Mouse (Mus musculus) spleen, adult 18-20 months (tissue): ENCODE data around the gene Mab21l2.
A peak's percentile ranks its signal among the peaks of the same experiment; 100 is the strongest.

ENCODE experiments used
- DNase-seq, 2 experiments: peaks; one replicate each; pipeline ENCODE4 v3.0.0; 2022; ENCODE audit warnings: mixed read lengths in 2 of 2

Gene Mab21l2

DNA sequence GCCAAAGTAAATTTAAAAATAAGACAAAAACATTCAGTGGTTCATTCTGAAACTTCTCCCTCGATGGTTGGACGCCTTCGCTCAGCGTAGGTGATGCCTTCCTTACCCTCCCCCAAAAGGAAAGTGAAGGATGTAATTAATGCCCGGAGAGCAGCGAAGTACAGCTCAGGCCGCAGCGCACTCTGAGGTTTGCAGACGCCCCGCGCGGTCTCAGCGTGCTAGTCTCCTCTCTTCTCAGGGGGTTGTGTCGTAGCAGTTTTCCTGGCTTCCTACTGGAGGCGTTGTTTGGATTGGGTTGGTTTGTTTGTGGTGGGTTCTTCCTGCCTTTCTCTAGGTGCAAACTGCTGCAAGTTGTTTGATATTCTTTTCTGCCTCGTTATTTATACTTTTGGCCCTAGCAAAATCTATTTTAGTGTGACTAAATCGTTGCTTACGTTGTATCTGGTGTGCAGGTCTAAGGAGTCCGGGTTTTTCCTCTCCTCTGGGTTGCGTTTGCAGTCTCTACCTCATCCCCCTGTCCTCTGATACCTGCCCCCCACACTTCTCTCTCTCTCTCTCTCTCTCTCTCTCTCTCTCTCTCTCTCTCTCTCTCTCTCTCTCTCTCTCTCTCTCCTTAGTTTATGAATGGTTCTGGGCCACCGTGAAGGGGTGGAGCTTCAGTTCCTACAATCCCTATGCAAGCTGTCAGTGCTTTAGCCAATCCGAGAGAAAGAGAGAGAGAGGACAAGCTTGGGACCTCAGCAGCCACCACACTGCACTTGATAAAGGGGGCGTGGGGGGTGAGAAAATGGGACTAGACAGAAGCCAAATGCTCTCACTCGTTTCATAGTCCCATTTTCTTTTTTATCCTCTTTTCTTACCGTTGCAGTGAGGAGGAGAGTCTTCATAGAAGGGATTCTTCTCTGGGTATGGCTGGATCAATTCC lies at the start of gene Mab21l2:
TSS of gene Mab21l2 (minus strand) at position 539 of the 925 bp plus-strand sequence.
- no peak for DNase-seq

DNA sequence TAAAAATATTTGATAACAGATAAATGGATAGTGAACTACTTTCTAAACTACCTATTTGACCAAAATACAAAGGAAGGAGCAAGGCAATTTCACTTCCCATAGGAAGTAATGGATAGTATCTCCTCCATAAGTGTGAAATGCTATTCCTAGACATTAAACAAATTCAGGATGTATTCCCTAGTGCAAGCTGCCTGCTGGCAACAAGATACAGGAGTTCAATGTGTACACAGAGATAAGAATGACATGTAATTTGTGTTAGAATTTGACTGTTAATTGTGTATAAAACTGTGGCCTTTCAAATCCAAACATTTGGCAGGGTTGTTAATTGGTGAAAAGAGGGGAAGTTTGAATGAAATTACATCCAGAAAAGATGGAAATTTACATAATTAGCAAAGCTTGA lies 26.9 kb upstream of the Mab21l2 start:
- DNase-seq = no peak

DNA sequence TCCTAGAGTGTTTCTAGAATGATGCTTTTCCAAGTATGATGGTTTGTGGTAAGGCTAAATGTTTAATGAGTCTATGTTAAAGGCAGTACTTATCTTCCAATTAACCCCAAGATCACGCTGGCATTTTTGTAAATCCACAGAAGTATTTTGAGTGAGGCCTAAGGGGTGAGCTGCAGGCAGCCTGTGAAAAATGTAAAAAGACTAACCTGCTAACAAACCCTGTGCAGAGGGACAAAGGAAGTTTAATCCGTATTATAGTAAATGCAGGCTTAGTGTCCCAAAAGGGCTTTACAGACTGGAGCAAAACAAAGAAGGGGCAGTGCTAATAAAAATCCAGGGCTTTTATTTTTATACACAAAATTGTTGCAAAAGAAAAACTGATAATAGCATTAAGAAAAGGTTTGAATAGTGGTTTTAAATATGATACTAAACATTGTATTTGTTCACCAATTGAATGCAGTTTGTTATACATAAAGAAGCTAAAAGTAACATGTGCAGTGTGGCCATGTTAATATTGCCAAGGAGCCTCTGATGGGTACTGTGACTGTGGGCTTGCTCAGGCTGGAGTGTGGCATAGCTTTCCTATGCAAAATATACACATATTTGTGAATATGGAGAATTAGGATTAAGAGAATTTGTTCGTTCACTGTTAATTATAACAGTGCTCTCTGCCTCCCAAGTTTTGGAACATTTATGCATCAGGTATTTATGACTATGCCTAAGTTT lies 24.3 kb upstream of the Mab21l2 start:
- no peak for DNase-seq

DNA sequence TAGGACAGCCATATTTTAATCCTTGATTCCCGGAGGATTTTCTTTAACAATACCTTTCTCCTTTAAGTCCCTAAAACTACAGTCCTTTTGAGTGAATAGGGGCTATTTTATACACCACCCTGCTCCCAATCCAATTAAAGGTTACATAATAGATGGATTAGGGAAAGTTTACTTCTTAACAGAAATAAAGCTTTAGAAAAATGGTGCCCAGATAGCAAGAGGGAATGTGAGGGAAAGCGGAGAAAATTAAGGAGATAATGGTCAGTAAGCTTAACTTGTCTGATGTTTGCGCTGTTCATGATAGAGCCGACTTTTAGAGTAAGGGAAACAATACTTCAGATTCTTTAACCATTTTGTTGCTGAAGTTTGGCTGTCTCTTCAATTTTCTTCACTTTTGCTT lies 23.1 kb upstream of the Mab21l2 start:
- DNase-seq = no peak

DNA sequence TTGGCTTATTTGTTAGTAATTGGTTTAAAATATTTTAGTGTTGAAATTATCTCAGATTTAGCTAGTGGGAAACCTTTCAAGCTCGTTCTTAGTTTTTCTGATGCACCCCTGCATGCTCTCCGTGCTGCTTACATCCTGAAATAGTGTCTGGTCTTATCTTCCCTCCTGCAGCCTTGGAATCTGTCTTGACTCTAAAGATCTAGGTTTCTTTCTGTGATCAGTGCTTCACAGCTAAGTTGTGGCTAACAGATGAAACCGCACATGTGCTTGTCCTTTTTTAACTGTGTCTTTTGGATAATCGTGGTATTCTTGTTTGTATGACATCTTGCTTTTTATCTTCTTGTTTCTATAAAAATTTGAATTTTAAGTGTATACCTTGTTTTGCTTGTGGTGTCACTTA lies 18.9 kb upstream of the Mab21l2 start:
- DNase-seq = no peak

DNA sequence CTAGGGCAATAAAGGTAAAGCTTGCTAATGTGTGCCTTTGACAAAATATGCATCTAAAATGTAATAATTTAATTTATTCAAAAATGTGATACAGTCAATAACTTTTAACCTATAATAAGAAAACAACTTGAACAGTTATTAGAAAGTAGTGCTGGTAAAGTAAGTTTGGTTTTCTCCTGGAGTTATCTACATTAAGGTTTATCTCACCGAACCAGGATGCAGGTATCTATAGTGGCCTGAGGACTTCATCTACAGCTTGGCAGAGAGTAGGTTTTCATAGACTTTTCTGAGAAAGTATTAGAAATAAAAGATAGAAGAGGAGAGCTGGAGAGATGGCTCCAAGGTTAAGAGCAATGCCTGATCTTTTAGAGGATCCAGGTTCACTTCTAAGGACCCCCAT lies 13.0 kb upstream of the Mab21l2 start:
- DNase-seq = no peak

DNA sequence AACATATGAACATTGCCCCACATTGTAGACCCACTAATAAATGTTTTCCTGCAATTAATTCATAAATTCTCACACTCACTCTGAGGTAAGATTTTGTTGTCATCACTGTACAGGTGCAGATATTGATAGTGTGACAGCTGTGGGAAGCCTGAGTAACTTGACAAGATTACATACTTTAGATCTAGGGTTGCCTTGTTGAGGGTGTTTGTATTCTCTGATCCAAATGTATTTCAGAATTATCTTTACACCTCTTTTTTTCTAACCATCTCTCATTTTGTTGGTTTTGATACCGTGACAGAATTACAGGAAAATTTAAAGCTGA lies 12.6 kb upstream of the Mab21l2 start:
- no peak for DNase-seq

DNA sequence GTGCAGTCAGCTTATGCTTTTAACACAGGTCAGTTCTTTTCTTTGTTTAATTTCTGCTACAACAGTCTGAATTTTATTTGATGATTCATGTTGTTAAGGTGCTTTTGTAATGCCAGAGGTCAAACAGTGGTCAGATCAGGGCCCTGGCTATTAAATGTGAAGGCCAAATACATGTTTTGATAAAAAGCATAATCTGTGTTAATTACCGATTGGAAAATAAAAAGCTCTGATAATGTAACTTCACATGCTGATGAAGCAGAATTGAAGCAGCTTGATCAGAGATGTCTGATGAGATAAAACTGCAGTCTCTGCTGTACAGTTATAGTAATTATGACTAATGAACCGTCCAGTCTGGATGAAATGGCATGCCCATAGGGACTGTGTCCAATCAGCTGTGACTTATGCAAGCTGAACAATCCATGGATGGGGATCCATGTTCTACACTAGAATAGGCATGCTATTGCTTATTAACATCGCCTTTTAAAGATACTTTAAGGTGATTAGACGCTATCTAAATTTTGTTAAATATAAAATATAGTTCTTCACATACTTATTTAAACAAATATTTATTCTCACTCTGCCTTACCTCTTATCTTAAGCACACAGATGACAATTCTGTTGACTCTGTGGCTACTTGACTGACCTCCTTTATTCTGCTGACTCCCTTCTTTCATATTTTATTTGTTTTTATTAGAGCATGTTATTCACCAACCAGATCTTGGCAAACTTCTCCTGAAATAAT lies 12.0 kb upstream of the Mab21l2 start:
- DNase-seq = no peak

DNA sequence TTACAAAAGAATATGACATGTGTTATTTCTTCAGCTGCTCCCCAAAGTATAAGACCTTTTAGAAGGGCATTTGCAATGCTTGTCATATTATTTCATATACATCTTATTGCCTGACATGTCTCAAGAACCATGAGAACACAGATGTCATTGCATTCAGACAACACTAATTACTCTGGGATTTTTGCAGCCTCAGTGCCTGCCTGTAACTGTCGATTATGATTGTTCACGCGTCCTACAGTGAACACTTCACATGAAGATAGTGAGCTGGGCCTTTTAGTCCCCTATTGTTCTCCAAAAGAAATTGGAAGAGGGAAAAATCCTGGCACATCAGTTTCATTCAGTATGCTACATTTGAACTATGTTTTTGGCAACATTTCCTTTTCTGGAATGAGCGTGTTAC lies 11.2 kb upstream of the Mab21l2 start:
- no peak for DNase-seq

DNA sequence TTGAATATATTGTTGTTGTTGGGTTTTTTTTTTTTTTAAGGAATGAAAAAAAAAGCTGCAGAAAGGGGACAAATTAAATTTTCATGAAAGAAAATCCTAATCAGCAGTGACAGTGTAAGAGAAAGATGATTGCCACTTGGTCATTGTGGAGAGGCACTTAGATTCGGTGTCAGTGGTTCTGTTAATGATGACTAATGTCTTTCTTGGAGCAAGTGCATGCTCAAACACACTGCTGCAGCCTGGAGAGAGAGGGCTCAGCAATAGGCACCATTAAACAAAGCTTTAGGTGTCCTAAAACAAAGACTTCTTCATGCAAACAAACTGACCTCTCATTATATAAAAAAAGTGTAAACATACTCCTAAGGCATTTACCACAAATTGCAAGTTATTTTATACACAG lies 10.5 kb upstream of the Mab21l2 start:
- DNase-seq = no peak

DNA sequence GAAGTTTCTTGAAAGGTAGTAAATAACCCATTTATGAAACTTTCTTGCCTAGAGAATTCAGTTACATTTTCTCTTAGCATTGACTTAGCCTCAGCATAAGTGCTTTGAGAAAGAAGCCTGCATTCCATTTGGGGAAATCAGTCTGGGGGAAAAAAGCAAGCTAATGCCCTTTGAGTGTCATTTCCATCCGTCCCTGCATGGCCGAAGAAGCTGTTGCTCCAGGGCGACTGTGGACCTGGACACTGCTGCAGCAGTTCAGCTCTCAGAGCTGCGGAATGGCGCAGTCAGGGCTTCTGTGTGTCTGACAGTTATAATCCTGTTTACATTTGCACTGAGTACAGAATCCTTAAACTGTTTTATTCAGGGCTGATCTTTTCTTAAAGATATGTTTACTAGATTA lies 3.7 kb upstream of the Mab21l2 start:
- no peak for DNase-seq

DNA sequence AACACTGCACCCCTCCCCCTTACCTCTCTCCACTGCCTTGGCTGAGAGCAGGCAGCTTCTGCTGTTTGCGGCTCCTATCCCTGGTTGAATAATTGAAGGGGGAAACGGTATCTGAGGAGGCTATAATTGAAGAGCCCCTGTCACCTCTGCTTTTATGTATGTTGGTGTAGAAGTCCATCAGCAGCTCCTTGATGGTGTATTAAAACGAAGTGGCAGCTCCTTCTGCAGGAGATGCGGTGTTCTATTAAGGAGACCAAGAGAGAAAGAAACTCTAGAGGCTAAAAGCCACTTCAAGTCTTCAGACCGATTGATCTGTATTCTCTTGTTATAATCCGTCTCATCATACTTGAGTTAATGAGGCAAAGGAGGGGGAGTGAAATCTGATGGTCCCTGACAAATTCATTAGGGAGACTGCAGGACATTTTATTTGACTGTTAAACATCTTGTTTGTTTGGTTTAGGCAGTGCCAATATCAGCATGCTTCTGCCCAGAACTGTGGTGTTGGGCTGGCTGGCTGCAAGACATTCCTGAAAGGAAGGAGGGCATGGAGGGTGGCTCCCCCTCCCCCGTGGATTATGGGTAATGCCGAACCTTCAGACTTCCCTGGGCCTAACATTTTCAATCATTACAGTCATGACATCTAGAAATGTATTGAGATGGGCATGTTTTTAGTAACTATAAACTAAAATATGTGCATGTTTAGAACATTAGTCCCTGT lies 2.7 kb upstream of the Mab21l2 start:
- DNase-seq = no peak

DNA sequence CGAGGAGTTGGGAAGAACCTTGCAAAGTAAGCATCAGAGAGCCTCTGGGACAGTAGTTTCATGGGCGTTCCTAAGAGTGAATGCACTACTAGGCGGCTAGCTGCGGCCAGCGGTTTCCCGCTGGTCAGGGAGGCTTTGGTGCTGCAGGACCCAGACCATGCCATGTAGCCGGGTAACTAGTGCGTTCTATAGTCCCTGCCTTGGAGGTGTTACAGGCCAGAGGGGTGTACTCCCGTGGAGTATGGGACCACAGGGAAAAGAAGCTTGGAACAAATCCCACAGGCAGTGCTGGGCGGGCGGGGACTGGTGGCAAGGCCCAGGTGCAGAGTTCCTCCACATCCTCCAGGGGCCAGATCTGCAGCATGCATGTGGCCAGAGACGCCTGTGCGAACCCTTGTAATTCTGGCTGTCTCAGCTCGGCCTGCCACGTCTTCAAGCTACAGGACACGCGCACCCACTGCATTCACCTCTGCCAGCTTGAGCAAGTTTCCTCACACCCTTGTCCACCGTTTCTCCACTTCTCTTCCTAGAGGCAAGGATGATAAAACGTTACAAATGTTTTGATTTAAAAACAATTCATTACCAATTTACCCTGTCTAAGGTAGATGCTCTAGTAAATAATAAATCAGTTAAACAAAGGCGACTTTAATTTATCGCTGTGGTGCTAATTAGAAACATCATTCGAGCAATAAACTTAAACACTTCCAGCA lies 2.0 kb upstream of the Mab21l2 start:
- no peak for DNase-seq

DNA sequence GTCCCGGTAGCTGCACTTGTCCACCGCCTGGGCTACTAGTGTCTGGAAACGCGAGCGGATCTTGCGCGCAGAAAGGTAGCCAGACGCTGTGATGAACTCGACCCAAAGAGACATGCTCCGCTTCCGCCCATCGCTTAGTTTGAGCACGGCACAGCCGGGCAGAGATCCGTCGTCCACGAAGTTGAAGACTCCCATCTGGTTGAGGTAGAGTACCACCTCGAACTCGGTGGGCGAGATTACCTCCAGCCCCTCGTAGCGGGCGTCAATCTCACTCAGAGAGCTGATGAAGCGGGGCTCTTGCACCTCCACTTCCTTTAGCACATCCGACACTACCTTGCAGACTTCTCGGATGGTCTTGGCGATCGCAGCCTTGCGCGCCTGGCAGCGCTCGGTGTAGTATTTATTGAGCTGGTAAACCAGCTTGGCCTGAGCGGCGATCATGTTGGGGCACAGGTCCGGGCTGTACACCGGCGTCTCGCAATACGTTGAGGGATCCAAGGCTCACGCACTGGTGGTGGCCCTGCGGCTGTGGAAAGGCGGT lies 1.1 kb downstream of the Mab21l2 start:
- peak; percentile 11 to 30 for DNase-seq

DNA sequence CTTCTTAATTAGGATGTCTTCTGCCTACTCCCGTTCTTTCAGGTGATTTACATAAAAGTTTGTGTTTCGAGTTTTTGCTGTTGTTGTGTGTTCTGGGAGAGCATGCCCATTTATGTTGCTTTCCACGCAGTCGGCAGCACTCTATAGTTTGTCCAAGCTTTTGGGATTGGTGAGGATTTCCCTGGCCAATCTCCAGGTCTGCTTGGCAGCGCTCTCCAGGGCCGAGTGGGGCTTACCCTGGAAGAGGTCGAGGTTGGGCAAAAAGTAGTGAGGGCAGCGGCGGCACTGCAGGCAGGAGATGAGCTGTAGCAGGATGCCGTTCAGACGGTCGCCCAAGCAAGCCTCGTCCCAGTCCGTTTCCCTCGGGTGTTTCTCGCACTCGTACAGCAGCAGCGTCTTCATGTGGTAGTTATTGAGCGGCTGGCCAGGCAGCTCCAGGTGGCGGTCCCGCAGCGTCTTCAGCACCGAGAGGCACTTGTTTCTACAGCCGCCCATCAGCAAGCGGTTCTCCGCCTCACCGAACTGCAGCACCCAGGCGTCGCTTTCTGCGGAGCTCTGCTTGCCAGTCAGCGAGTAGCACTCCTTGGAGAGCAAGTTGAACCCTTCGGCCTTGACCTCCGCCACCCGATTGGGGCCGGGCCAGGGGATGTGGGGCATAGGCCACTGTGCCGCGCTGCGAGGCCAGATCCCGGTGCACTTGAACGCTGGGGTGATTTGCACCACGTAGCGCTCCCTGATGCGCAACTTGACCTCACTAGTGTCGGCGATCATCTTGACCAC lies 1.8 kb downstream of the Mab21l2 start:
- peak; percentile 45 to 54 for DNase-seq

DNA sequence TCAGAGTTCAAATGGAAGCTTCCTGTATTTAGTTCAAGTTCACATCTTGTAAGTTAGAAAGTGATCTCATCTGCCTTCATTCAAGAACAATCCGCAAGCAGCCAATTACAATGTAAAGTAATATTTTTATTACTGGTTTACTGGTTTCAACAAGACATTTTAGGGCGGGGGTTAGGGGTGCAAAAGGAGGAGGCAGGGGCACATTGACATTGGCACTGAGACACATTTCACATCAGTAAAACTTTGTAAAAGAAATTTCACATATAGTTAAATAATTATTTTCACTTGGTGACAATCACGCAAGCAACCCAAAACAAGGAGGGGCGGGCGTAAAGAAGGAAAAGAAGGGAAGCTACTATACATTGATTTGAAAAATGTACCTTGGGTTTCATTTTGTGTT lies 2.5 kb downstream of the Mab21l2 start:
- DNase-seq = no peak

DNA sequence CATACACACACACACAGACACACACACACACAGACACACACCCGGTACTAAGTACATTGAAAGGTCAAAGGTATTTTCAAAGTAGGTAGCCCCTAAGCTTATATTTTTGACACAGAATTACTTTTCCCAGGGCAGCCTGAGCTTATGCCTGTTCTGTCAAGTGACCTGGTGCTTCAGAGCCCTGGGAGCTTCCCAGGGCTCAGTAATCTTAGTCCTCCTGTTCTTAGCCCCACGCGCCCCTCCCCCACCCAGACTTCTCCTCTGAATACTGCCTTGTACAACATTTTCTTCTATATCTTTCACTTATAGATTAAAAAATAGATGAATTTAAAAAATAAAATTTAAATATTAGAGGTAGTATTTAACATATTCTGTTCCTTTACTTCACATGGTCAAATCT lies 3.6 kb downstream of the Mab21l2 start:
- DNase-seq = no peak

DNA sequence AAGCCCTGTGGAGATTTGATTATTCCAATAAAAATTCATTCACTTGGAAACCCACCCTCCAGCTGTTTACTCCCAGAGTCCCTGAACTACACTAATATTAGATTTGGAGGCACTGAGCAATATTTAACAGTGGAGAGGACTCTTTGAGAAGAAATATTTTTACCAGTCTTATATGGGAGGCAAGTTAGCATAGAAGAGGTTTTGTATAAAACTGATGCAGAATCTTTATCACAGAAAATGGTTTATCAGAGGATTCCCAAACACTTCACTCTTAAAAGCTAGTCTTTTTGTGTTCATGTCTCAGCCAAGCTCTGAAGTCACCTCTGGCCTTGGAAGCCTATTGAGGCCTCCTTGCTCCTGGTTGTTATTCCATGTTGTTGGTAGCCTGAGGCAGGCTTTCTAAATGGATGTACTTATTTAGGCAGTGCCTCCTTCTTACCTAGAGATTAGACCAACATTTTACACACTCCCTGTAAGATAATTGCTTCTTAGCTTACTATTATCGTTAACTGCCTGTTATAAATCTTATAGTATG lies 6.5 kb downstream of the Mab21l2 start:
- DNase-seq = no peak

DNA sequence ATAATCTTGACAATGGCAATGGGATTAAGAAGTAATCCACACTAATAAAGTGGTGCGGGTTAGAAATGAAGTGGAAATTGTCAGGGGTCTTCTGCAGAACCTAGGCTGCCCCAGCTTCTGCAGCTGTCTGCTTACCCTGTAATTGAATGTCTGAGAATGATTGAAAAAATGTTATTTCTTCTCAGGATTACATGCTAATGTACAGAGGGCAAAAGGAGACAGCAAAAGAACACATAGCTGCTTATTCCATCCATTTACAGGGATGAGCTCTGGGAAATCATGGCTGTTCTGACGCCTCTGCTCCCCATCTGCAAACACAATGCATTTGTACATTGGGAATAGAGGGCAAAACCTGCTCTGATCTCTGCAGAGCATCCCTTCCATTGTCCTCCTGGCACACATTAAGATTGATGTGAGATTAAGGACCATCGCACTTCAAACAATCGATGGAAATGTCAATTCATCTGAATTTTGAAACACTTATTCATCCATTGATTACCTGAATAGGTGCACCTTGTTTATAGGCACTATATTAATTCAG lies 7.3 kb downstream of the Mab21l2 start:
- no peak for DNase-seq

DNA sequence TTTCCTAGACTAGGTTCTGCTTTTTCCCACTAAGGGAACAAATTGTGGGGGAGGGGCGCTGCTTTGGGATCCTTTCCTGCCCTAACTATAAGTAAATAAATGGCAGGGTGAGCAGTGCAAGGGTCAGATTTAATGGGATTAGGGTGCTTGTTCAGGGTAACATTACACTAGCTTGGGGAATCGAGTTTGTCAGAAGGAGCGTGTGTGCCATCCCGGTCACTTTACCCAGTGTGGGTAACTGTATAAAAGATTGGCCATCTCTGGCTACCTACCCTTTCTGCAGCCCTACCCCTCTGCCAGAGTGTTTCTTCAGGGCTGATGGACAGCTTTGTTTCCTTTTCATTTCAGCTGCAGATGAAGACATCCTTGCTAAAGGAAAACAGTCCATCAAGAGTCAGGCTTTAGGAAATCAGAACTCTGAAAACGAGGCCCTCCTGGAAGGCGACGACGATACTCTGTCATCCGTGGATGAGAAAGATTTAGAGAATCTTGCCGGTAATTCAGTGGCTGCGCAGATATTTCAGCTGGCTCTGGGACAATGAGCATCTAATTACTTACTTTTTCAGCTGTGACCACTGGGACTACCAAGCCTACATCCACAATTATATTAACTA lies 8.8 kb downstream of the Mab21l2 start:
- no peak for DNase-seq
